Mouse (Mus musculus) right cerebral cortex, postnatal 14 days (tissue): Measurements from ENCODE around the gene Slc7a1.

Source experiments
- DNase-seq: peaks from one replicate; pipeline ENCODE4 v3.0.0; 2022

Slc7a1 gene

DNA sequence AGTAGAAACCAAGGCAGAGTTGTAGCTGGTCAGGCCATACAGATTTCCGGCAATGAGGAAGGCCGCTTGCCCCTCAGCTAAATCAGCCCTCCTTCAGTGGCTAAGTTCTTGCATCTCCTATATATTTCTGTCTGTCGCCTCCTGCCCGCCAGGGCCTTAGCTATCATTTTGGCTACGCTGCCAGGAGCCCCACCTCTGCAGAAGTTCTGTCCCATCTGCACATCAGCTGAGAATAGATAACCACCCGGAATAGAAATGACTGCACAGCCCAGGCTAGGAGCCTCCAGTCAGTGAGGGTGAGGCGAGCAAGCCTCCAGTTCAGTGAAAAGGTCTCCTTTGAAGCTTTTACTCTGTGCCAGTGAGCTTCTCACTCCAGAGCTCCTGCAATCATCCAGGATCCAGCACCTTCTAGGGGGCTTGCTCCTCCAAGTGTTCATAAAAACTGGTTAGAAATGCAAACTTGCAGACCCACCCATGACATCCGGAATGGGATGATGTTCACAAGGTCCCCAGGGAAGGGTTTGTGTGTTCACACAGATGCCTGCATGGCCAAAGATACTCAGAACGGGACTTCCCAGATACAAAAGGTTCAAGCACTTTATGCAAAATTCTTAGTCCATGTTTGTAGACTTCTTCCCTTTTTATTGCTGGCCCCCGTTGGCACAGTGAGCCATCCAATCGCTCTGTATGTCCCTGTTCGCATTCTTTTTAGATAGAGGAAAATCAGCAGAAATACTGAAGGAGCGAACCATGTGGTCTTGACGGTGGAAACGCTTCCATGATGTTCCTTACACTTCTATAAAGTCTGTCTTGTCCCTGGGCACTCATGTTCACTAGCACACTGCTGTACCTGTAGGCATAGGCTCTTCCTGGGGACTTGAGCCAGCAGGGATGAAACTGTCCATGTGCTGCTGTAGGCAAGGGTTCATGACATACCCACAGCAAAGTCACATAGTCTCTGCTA lies 10.4 kb downstream of the Slc7a1 start:
- DNase-seq = no peak

DNA sequence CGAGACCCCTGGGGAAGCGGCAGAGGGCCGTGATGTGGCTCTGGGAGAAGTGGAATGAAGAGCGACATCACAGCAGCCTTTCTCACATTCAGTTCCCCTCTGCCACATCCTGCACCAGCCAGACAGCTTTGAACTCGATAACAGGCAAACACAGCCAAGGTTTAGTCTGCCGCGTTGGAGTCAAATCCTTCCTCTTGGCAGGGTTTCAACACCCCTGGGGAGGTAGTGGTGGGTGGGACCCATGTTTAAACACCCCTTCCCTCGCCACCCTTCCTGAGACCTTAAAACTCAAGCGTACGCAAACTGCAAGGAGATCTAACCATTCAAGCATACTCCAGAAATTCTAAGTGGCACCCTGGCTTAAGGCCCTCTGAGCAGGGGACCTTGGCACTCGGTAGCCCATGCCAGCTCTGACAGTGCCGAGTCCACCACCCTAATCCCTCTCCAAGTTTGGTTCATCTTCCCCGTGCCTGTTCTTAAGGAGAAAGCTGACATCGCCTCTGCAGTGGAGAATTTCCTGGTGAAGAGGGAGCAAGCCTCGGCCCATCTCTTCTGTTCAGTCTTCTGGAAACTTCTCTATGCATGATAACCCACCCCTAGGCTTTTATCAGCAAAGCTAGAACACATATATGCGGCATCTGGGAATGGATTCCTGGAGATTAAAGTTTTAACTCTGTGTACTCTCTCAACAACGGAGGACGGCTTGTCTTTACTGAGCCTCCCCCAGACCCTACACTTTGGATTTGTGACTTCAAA lies 11.3 kb downstream of the Slc7a1 start:
- DNase-seq = no peak

- DNase-seq = no peak
These were observed 11.9 kb downstream of the Slc7a1 start for GRCm38 (mm10) chr5:148387820-148388219.

- DNase-seq = no peak
These were observed 13.2 kb downstream of the Slc7a1 start for GRCm38 (mm10) chr5:148386471-148386870.

- DNase-seq = no peak
These were observed 15.1 kb downstream of the Slc7a1 start for GRCm38 (mm10) chr5:148384501-148385055.

GRCm38 (mm10) chr5:148383841-148384500 lies 15.7 kb downstream of the Slc7a1 start:
- no peak for DNase-seq

- no peak for DNase-seq
These were observed 18.6 kb downstream of the Slc7a1 start for GRCm38 (mm10) chr5:148381083-148381482.

DNA sequence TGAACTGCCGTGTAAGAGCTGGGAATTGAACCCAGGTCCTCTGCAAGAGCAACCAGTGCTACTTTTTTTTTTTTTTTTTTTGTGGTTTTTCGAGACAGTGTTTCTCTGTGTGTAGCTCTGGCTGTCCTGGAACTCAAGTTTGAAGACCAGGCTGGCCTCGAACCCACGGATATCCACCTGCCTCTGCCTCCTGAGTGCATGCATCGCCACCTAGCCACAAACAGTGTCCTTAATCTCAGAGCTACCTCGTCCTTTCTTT lies 19.5 kb downstream of the Slc7a1 start:
- no peak for DNase-seq

DNA sequence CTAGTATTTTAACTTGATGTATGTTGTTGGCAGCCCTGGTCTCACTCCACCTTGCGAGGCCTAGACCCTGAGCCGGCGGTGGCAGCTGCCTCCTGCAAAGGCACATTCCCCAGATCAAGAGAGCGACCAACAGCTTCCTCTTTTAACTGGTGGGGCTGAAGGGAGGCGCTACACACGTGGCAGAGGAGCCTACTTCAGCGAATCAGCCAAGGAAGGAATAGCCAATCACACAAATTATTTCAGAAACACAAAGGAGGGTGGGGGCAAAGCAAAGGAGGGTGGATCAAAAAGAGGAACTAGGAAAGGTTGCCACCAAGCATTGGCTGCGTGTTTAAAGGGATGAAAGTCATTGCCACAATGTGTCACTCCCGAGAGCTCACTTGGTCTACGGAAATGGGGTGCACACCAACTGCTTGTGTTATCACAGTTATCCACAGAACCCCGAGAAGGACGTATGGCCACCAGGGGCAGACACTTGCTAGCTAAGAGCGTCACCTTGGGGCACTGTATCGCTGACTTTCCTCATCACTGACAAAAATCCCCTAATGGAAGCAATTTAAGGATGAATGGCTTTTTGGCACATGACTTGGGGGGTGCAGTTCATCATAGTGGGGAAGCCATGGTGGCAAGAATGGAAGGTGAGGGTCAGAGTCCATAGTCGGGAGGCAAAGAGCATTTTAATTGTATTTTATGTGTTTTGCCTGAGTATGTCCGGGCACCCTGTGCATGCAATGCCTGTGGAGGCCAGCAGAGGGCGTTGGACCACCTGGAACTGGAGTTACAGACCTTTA lies 20.1 kb downstream of the Slc7a1 start:
- no peak for DNase-seq

- DNase-seq = no peak
These were observed 21.0 kb downstream of the Slc7a1 start for GRCm38 (mm10) chr5:148378707-148379106.

- no peak for DNase-seq
These were observed 21.5 kb downstream of the Slc7a1 start for GRCm38 (mm10) chr5:148378232-148378508.

DNA sequence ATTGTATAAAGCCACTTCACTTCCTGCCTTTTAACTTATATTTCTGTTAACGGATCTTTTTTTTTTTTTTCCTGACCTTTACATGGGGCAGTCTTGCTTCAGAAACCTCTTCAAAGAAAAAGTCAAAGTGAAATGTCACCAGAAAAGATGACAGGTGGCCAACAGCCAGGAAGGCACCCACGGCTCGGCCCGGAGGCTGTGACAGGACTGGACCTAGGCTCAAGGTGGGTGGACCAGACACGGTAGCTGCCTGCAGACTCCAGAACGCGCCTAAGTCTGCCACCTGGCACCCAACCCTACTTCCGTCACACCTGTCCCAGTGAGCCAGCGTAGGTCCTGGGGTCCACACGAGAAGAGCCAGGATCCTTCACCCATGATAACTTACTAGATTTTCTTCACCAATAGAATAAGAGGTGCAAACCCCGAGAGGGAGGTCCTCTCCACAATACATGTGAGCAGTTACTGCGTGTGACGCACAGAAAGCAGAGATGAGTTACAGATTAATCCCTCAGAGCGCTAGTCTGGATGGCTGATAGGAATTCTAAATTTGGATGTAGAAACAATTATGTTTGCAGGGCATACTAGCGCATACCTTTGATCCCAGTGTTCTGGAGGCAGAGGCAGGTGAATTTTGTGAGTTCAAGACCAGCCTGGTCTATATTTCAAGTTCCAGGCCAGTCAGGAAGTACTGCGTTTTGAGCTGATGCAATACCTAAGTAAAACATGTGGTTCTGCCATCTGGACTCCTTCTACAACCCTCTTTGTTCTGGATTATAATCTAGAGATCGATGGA lies 22.1 kb downstream of the Slc7a1 start:
- no peak for DNase-seq

GRCm38 (mm10) chr5:148376358-148376757 lies 23.3 kb downstream of the Slc7a1 start:
- no peak for DNase-seq

DNA sequence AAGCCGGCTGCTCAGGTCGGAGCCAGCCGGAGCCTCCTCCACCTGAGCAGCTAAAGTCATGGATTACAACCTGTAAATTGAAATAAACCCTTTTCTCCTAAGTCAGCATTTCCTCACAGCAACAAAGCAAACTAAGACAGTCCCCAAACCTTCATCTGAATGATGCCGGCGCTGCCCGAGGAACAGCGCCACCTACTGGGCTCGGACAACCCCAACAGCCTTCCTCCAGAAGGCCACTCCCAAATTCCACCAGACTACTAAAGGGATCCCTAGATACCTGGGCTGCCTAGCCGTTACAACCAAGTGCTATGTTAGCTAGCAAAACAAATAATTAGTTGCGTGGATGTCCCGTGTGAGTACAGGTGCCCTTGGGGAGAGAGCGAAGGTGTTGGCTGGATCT lies 24.2 kb downstream of the Slc7a1 start:
- DNase-seq = no peak

GRCm38 (mm10) chr5:148373092-148373685 lies 26.5 kb downstream of the Slc7a1 start:
- DNase-seq = no peak

DNA sequence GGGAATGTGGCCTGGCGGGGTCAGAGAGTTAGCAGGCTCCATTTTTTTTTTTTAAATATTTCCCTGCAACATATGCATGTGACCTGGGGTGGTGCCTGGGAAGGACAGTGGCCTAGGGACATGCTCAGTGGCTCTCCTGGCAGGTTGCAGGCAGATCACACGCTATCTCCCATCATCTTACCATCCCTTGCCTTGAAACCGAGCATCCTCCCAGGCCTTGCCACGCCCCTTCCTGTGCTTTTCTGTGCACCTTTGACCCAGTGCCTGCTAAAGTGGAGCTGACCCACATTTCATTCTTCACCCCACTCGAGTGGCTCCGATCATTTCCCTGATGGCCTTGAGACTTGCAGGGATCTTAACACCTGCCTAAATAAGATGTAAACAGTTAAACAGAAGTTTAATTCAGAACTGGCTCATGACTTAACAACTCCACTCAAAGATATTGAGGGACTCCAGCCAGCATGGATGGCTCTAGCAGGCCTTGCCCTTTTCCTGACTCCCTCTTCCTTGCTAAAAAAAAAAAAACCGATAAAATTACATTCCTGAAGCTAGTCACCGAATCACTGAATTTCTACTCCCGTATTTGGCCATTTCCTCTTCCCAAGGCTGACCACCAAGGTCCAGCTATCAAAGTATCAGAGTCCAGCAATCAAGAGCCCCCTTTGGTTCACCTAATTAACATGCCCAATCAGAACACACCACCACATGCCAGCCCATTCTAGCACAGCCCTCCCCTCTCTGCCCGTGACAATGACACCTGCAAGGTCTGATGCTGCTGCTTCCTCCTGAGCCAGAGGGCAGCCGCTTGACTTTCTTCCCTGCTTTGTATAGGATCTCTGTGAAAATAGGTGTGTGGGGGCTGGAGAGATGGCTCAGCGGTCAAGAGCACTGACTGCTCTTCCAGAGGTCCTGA lies 27.4 kb downstream of the Slc7a1 start:
- no peak for DNase-seq

DNA sequence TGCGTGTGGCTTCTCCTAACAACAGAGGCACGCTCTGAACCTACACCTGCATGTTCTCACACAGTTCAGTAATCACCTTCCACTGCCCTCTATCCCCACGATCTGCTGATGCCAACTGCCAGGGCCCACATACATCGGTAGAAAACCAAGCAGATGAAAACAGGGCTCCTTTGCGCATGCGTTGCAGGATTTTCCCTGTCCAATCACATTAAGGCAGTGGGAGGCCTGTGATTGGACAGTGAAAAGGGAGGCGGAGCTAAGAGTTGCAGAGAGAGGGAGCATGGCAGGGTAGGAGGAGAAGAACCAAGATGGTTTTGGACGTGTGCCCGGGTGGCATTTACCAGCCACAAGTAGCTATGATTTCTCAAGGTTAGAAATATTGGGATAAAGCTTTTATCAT lies 28.3 kb downstream of the Slc7a1 start:
- no peak for DNase-seq

DNA sequence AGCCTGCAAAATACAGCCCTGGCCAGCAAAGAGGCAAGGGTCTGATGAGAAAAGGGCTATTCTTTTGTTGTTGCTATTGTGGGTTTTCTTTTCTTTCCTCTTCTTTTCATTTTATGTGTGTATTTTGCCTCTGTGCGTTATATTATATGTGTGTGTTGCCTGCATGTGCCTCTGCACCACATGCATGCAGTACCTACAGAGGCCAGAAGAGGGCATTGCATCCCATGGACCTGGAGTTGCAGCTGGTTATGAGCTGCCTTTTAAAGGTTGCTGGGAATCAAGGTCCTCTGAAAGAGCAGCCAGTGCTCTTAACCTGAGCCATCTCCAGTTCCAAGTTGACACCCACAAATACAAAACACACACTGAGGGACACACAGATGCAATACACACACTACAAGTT lies 29.1 kb downstream of the Slc7a1 start:
- DNase-seq = peak; percentile 37

DNA sequence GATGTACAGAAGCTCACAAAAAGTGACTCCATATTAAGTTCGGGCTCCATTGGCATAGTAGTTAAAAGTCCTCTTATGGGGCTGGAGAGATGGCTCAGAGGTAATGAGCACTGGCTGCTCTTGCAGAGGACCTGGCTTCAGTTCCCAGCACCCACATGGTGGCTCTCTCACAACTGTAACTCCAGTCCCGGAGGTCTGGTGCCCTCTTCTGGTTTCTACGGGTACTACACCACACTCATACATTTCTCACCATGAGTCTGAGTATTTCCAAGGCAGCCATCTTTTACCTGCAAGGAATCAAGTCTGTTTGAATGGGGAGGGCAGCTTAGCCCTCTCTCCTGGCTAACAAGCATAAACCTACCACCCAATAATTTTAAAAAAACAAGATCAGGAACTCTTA lies 30.5 kb downstream of the Slc7a1 start:
- DNase-seq = no peak

DNA sequence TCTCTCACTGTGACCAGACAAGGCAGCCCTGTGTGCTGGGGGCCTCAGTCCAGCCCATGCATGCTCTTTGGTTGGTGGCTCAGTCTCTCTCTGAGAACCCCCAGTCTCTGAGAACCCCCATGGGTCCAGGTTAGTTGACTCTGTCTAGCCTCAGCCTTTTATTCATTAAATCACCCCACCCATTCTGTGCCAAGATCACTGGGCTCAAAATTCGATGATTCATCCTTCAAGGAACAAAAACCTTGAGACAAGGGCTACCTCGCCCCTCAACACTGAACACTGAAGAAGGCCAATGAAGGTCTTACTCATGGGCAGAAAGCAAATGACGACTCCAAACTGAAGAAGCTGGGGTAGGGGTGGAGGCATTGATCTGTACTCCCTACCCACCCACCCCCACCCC lies 31.9 kb downstream of the Slc7a1 start:
- DNase-seq = no peak

GRCm38 (mm10) chr5:148366455-148366854 lies 33.2 kb downstream of the Slc7a1 start:
- DNase-seq = no peak
